Mouse (Mus musculus) adrenal gland, postnatal 10 days (tissue): ENCODE results near the gene Tmed2. TPM values are rescaled to one million over a fixed set of nuclear protein-coding genes. Genes with fewer than 3 reads are reported as not detected.
"Not testable (repeated sequence)": the region's sequence is repeated elsewhere in the genome, so short reads cannot be mapped to it uniquely, and the experiment has no call there.

Source experiments
- DNase-seq: peaks from one replicate; pipeline ENCODE4 v3.0.0; 2021; ENCODE audit warnings: mixed read lengths
- total RNA-seq, 2 experiments: library from RNA; stranded (reverse); gene quantifications; 2 replicates each; pipeline ENCODE4 v1.2.3; 2021

Tmed2 gene
- total RNA-seq, 2 experiments from 2014 or later, result 212 to 221 TPM

GRCm38 (mm10) chr5:124528351-124528750, 12.1 kb upstream of the Tmed2 start:
- no peak for DNase-seq

GRCm38 (mm10) chr5:124528791-124529190, 11.7 kb upstream of the Tmed2 start:
- no peak for DNase-seq

- DNase-seq, result peak; percentile 30
Observed at GRCm38 (mm10) chr5:124529191-124529651, 11.3 kb upstream of the Tmed2 start.

GRCm38 (mm10) chr5:124529697-124530096, 10.8 kb upstream of the Tmed2 start:
- DNase-seq, result no peak

GRCm38 (mm10) chr5:124530655-124531582, 9.6 kb upstream of the Tmed2 start, which contains the start of gene Rilpl1:
TSS of gene Rilpl1 (minus strand) at chr5:124531391.
- peak; percentile 89 for DNase-seq

- DNase-seq, result no peak
Observed at GRCm38 (mm10) chr5:124531583-124531930, 8.9 kb upstream of the Tmed2 start.

- peak; percentile 26 for DNase-seq
Observed at GRCm38 (mm10) chr5:124532451-124532850, 8.0 kb upstream of the Tmed2 start.

GRCm38 (mm10) chr5:124535016-124535415, 5.5 kb upstream of the Tmed2 start:
- no peak for DNase-seq

- peak; percentile 72 for DNase-seq
Observed at GRCm38 (mm10) chr5:124536776-124537175, 3.7 kb upstream of the Tmed2 start.

- DNase-seq, result peak; percentile 72
Observed at GRCm38 (mm10) chr5:124538813-124539792, 1.4 kb upstream of the Tmed2 start.

- DNase-seq, result no peak
Observed at GRCm38 (mm10) chr5:124539905-124540304, 590 bp upstream of the Tmed2 start.

GRCm38 (mm10) chr5:124540905-124541601, 558 bp downstream of the Tmed2 start:
- DNase-seq, result peak; percentile 86

GRCm38 (mm10) chr5:124541602-124541973, 1.1 kb downstream of the Tmed2 start:
- DNase-seq, result no peak

- not testable (repeated sequence) for DNase-seq
Observed at GRCm38 (mm10) chr5:124550737-124551136, 10.2 kb downstream of the Tmed2 start.

- DNase-seq, result not testable (repeated sequence)
Observed at GRCm38 (mm10) chr5:124551349-124552093, 11.0 kb downstream of the Tmed2 start.

- DNase-seq, result no peak
Observed at GRCm38 (mm10) chr5:124552094-124552472, 11.6 kb downstream of the Tmed2 start.

GRCm38 (mm10) chr5:124552558-124553307, 12.2 kb downstream of the Tmed2 start, which contains the start of gene Ddx55:
TSS of gene Ddx55 (plus strand) at chr5:124552864.
- DNase-seq, result peak; percentile 94

- no peak for DNase-seq
Observed at GRCm38 (mm10) chr5:124553607-124554006, 13.1 kb downstream of the Tmed2 start.

GRCm38 (mm10) chr5:124555145-124555544, 14.7 kb downstream of the Tmed2 start:
- no peak for DNase-seq

- no peak for DNase-seq
Observed at GRCm38 (mm10) chr5:124571068-124571467, 30.6 kb downstream of the Tmed2 start.
